In the genomic region with DNA sequence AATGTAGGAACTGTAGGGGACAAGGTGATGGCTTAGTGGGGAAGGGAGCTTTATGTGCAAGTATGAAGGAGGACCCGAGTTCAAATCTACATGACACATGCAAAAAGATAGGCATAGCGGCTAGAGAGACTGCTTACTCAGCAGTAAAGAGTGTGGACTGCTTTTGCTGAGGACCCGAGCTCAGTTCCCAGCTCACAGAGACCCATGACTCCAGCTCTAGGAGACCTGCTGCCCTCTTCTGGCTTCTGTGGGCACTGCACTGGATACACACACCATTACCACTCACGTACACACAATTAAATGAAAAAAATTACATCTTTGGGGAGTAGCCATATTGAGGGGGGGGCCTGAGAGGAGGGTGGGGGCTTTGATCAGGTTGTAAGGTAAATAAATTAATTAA, we compare ENCODE assay signal across 23 mouse cellular contexts.
DNase-seq lines count a peak whose midpoint lies in the region; ATAC-seq and TF ChIP-seq lines count a peak whose summit lies in the region.
"Had no signal": no experiment of that assay in that cellular context is flagged by ENCODE, and none has a peak within 500 bp of the region (broad histone marks: within the 10 kb centered on the region; RNA-seq: fewer than 3 reads in every experiment).

No protein-coding gene starts in this region.

- H3K79me2 ChIP-seq in heart, adult 2 months (replicated peaks; ENCODE audit: control insufficient read depth, insufficient read depth, low read length): no peaks in the 10 kb centered on the region

- H3K9ac ChIP-seq in heart, adult 2 months (ENCODE audit: low read depth, low read length): no peak overlapping the region
- H3K9ac ChIP-seq in liver, embryonic 14.5 days (replicated peaks): no peak overlapping the region
- no peak overlapping the region for H3K9ac ChIP-seq in liver, embryonic 11.5 days (ENCODE audit: low read depth, low read length)
- H3K9ac ChIP-seq: embryonic facial prominence, embryonic 13.5 days; forebrain, embryonic 12.5 days; liver, embryonic 15.5 days; neural tube, embryonic 15.5 days had no signal

- no peak for TF ChIP-seq POLR2A in heart, adult 2 months (IDR thresholded peaks at IDR 0.05; ENCODE audit: insufficient read depth, low read depth, low read length)

- H3K27ac ChIP-seq in heart, adult 2 months: no peak overlapping the region
- H3K27ac ChIP-seq in liver, embryonic 14.5 days: no peak overlapping the region
- H3K27ac ChIP-seq in liver, embryonic 11.5 days (ENCODE audit: low read depth, low read length): no peak overlapping the region
- H3K27ac ChIP-seq: embryonic facial prominence, embryonic 13.5 days; forebrain, embryonic 12.5 days; hindbrain, embryonic 10.5 days; kidney, postnatal 0 days; liver, embryonic 15.5 days; neural tube, embryonic 15.5 days had no signal

- no peak for ATAC-seq in liver, embryonic 14.5 days (ENCODE audit: insufficient read depth)
- ATAC-seq in liver, embryonic 11.5 days (replicated peaks; ENCODE audit: low FRiP score): no peak
- ATAC-seq in cerebellum, adult (ENCODE audit: insufficient number of reproducible peaks, low FRiP score, low TSS enrichment): no peak

- H3K4me3 ChIP-seq in heart, adult 2 months: no peak overlapping the region
- no peak overlapping the region for H3K4me3 ChIP-seq in liver, embryonic 14.5 days (ENCODE audit: insufficient read depth in 1 of 2, low read depth in 2 of 2, low read length in 2 of 2)
- H3K4me3 ChIP-seq in liver, embryonic 11.5 days (ENCODE audit: low read depth, low read length): no peak overlapping the region
- no peak overlapping the region for H3K4me3 ChIP-seq in E14TG2a.4 (replicated peaks; ENCODE audit: low read length)
- H3K4me3 ChIP-seq: embryonic facial prominence, embryonic 13.5 days; erythroblast, embryonic 14.5 days; forebrain, embryonic 12.5 days; hindbrain, embryonic 10.5 days; liver, embryonic 15.5 days; neural tube, embryonic 15.5 days had no signal

- no peaks in the 10 kb centered on the region for H3K36me3 ChIP-seq in heart, adult 2 months (ENCODE audit: control insufficient read depth, insufficient read depth, low read length)
- H3K36me3 ChIP-seq in liver, embryonic 14.5 days (replicated peaks; ENCODE audit: control insufficient read depth, insufficient read depth, low read depth): no peaks in the 10 kb centered on the region
- no peaks in the 10 kb centered on the region for H3K36me3 ChIP-seq in liver, embryonic 11.5 days (ENCODE audit: control insufficient read depth, insufficient read depth, low read length)
- no peaks in the 10 kb centered on the region for H3K36me3 ChIP-seq in E14TG2a.4 (ENCODE audit: insufficient read depth, low read length)
- H3K36me3 ChIP-seq: embryonic facial prominence, embryonic 13.5 days; forebrain, embryonic 12.5 days; hindbrain, embryonic 10.5 days; liver, embryonic 15.5 days; neural tube, embryonic 15.5 days had no signal

- no peak for DNase-seq in heart, adult 2 months
- DNase-seq in heart, postnatal 25 days (ENCODE audit: low spot score): no peak
- no peak for DNase-seq in liver, embryonic 14.5 days (ENCODE audit: low read depth in 3 of 3, low spot score in 3 of 3)
- DNase-seq in liver, embryonic 11.5 days (ENCODE audit: low spot score): no peak
- DNase-seq in R1 (ENCODE audit: low read depth, low spot score): peak; percentile 60
- DNase-seq in right cerebral cortex, postnatal 4 days: no peak
- DNase-seq: adrenal gland, postnatal 36 days; cerebellum, adult 11-12 months; embryo, embryonic 11 days; kidney, adult 18-20 months; lung, postnatal 4 days; right cerebral cortex, adult 18-20 months; thymus, postnatal 14 days had no signal

- no peaks in the 10 kb centered on the region for H3K27me3 ChIP-seq in heart, adult 2 months (ENCODE audit: control insufficient read depth, insufficient read depth, low read length)
- no peaks in the 10 kb centered on the region for H3K27me3 ChIP-seq in liver, embryonic 14.5 days (ENCODE audit: control insufficient read depth, insufficient read depth, low read length)
- no peaks in the 10 kb centered on the region for H3K27me3 ChIP-seq in liver, embryonic 11.5 days (replicated peaks; ENCODE audit: control insufficient read depth, insufficient read depth, low read length)
- H3K27me3 ChIP-seq in E14TG2a.4 (ENCODE audit: insufficient read depth, low read length): peaks cover 16% of the 10 kb centered on the region
- H3K27me3 ChIP-seq: embryonic facial prominence, embryonic 13.5 days; forebrain, embryonic 12.5 days; liver, embryonic 15.5 days; neural tube, embryonic 15.5 days had no signal

- no peaks in the 10 kb centered on the region for H3K4me1 ChIP-seq in heart, adult 2 months (ENCODE audit: control insufficient read depth, insufficient read depth, low read length)
- H3K4me1 ChIP-seq in liver, embryonic 14.5 days (replicated peaks; ENCODE audit: control insufficient read depth in 2 of 2, insufficient read depth in 2 of 2, low read length in 1 of 2): no peaks in the 10 kb centered on the region
- H3K4me1 ChIP-seq in liver, embryonic 11.5 days (replicated peaks; ENCODE audit: control insufficient read depth, insufficient read depth, low read length): no peaks in the 10 kb centered on the region
- no peaks in the 10 kb centered on the region for H3K4me1 ChIP-seq in E14TG2a.4 (replicated peaks; ENCODE audit: low read depth, low read length)
- H3K4me1 ChIP-seq: embryonic facial prominence, embryonic 13.5 days; forebrain, embryonic 12.5 days; liver, embryonic 15.5 days had no signal

- no peak for TF ChIP-seq EP300 in heart, adult 2 months (IDR thresholded peaks at IDR 0.05; ENCODE audit: insufficient read depth, low read depth, low read length)
- no peak for TF ChIP-seq EP300 in liver, embryonic 14.5 days (IDR thresholded peaks at IDR 0.05; ENCODE audit: low read depth)

- no peak overlapping the region for H3K4me2 ChIP-seq in liver, embryonic 14.5 days (ENCODE audit: low read depth)
- H3K4me2 ChIP-seq in liver, embryonic 11.5 days: no peak overlapping the region
- H3K4me2 ChIP-seq: embryonic facial prominence, embryonic 13.5 days; forebrain, embryonic 12.5 days; heart, embryonic 11.5 days; liver, embryonic 15.5 days; neural tube, embryonic 15.5 days had no signal

- intact Hi-C loops in heart, adult 2 months (cut with DNase I): loop anchor here (10.0 kb wide), 1 partner anchor 334 kb away; no protein-coding TSS in a partner anchor
- intact Hi-C loops in heart, postnatal 25 days (cut with DNase I): no loop called here

- H3K9me3 ChIP-seq in liver, embryonic 14.5 days (ENCODE audit: control insufficient read depth, low read length): no peaks in the 10 kb centered on the region
- no peaks in the 10 kb centered on the region for H3K9me3 ChIP-seq in liver, embryonic 11.5 days (ENCODE audit: control insufficient read depth, low read length)
- no peaks in the 10 kb centered on the region for H3K9me3 ChIP-seq in E14TG2a.4 (ENCODE audit: low read length)
- H3K9me3 ChIP-seq: embryonic facial prominence, embryonic 13.5 days; forebrain, embryonic 12.5 days; hindbrain, embryonic 10.5 days; liver, embryonic 15.5 days; neural tube, embryonic 15.5 days had no signal

- 0 out of 2 replicates have a peak, but pooled peaks have one; percentile 6 for TF ChIP-seq CTCF in heart, adult 2 months (IDR thresholded peaks at IDR 0.05)
- 0 out of 2 replicates have a peak, but pooled peaks have one; percentile 21 for TF ChIP-seq CTCF in liver, embryonic 14.5 days (IDR thresholded peaks at IDR 0.05; ENCODE audit: low read depth)
- TF ChIP-seq CTCF in E14TG2a.4 (conservative IDR thresholded peaks at IDR 0.05; ENCODE audit: low read length): peak; percentile 82

- 81% methylated on average over 4 of the region's 4 CpGs for WGBS in heart, adult 2 months
- 67% methylated on average over 4 of the region's 4 CpGs for WGBS in liver, embryonic 14.5 days (ENCODE audit: insufficient replicate concordance)
- WGBS in liver, embryonic 11.5 days: 75% methylated on average over 4 of the region's 4 CpGs

Comparison
In these comparisons a context has a peak if more than half of its experiments do, and no peak if none do; other contexts are left out.
1. CTCF ChIP-seq: peak in every context shown above with its lines; median percentile 82 in E14TG2a.4; 21 in liver, embryonic 14.5 days; 6 in heart, adult 2 months.